Mouse (Mus musculus) E14TG2a.4 (cell line): Measurements from ENCODE around the gene Cnp.

Experiments used
- H3K27me3 ChIP-seq: 2 replicates; pipeline ENCODE4 v1.6.1; 2014; ENCODE audit warnings: low read length, control low read depth; ENCODE audit not compliant: insufficient read depth
- H3K36me3 ChIP-seq: 2 replicates; pipeline ENCODE4 v1.6.1; 2014; ENCODE audit warnings: low read length, control low read depth; ENCODE audit not compliant: insufficient read depth
- H3K4me1 ChIP-seq: replicated peaks from 2 replicates; pipeline ENCODE4 v1.6.1; 2014; ENCODE audit warnings: low read depth, low read length, control low read depth
- H3K4me3 ChIP-seq: replicated peaks from 2 replicates; pipeline ENCODE4 v1.5.1; 2014; ENCODE audit warnings: mild to moderate bottlenecking, low read length
- H3K9me3 ChIP-seq: 2 replicates; pipeline ENCODE4 v1.6.1; 2014; ENCODE audit warnings: low read length, control low read depth
- CTCF ChIP-seq: conservative IDR thresholded peaks from 2 replicates; pipeline ENCODE4 v1.5.1; 2014; ENCODE audit warnings: low read length
- NANOG ChIP-seq: IDR thresholded peaks from 2 replicates; pipeline ENCODE4 v1.6.1; 2014; ENCODE audit warnings: borderline replicate concordance, low read length, mixed read lengths
- POU5F1 ChIP-seq: IDR thresholded peaks from 2 replicates; pipeline ENCODE4 v1.6.1; 2014; ENCODE audit warnings: low read length, borderline replicate concordance

The Cnp gene

DNA sequence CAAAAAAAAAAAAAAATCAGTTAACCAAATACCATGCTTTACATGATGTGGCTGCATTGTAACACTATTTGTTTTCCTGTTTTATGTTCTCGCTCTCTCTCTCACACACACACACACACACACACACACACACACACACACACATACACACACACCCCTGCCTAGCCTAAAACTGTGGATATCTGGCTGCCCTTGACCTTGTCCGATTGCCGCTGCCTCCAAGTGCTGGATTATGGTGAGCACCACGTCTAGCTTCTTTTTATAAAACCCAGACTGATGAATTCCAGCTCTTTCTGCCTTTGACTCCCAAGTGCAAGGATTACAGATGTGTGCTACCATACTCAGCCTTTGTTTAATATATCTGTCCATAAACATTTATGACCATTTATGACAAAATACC lies 42.8 kb downstream of the Cnp start:
- Histone ChIP-seq H3K9me3 (no peaks in the 10 kb centered on the region), H3K4me3 (peak overlapping the region; percentile 99), H3K4me1 (peaks cover 67% of the 10 kb centered on the region), H3K36me3 (peaks cover 20% of the 10 kb centered on the region), H3K27me3 (no peaks in the 10 kb centered on the region)
- TF ChIP-seq NANOG, result no peak
- no peak for TF ChIP-seq CTCF
- TF ChIP-seq POU5F1, result no peak

DNA sequence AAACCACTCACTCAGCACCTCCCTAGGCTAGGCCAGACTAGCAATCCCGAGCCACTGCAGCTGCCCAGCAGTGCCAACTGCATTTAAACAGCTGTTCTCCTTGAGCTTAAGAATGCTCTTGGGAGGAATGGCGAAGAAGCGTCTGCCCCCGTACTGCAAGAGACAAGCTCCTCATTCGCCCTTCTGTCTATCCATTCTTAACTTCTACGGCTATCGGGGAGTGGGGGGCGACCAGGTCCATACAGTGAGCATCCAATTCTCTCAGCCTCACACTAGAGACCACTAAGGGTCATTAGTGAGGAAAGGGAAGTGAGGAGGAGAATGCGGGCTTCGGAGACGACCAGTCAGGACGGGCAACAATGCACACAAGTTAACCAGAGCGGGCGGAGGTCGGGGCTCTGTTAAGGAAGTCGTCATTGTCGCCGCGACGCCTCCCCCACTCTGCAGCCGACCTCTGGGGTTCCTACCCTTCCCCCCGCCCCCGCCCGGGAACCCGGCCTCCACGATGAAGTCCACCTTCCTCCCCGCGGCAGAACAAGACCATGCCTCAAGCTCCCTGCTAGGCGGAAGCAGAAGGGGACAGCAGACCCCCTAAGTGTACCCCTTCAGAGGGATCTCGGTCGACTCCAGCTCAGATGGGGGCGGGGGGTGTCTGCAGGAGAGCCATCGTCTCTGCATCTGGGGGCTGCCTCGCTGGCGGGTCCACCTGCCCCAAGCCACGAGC lies 44.2 kb downstream of the Cnp start, which contains the start of gene Nkiras2:
Gene Nkiras2 (plus strand): TSS at position 484 of the 724 bp plus-strand sequence.
- Histone ChIP-seq H3K4me1 (peaks cover 57% of the 10 kb centered on the region), H3K36me3 (peaks cover 15% of the 10 kb centered on the region), H3K27me3 (no peaks in the 10 kb centered on the region), H3K4me3 (peak within 1 kb of the TSS; percentile 99), H3K9me3 (no peaks in the 10 kb centered on the region)
- TF ChIP-seq CTCF (no peak), NANOG (no peak), POU5F1 (no peak)

DNA sequence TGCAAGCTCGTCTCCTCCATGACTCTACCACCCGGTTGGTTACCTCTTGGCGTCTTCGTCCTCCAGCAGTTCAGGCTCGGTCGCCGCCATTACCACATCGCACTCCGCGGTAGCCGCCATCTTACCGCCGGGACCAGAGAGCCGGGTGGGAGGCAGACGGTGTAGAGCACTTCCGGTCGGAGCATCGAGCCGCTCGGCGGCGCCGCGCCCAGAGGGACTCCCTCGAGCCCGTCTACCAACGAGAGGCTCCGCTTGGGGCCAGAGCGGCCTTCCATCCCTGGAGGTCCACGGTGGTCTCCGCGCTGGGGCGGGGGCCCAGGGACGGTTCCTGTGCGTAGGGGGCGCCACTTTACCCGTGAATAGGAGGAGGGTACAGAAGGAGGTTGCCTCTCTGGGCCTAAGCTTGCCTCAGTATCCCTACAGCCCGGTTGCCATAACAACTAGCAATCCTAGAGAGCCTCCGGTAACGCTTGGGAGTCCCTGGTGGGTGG lies 44.8 kb downstream of the Cnp start:
- no peaks in the 10 kb centered on the region for H3K27me3 ChIP-seq
- no peaks in the 10 kb centered on the region for H3K9me3 ChIP-seq
- H3K36me3 ChIP-seq, result peaks cover 21% of the 10 kb centered on the region
- H3K4me1 ChIP-seq, result peaks cover 58% of the 10 kb centered on the region
- TF ChIP-seq CTCF (peak; percentile 31), POU5F1 (no peak), NANOG (no peak)
- H3K4me3 ChIP-seq, result peak overlapping the region; percentile 99

DNA sequence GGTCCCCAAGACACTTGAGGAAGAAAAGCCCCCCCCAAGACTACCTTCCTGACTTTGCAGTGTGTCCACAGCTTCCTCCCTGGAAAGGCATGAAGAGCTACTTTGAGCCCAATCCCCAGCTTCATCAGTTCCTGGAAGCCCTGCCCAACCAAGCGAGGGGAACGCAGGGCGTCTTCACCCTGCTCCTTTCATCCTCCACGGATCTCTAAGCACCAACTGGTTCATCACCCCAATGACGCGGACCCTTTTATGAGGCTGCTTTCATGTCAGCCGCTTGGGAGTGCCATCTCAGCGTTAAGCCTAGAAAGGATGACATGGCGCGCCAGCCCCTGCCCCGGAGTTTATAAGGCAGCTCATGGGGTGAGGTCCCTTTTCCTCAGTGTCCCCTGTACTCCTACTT lies 45.3 kb downstream of the Cnp start, which contains the start of gene Dnajc7:
Gene Dnajc7 (minus strand): TSS at position 187 of the 400 bp plus-strand sequence.
- TF ChIP-seq POU5F1 (no peak), NANOG (no peak), CTCF (no peak)
- peaks cover 58% of the 10 kb centered on the region for H3K4me1 ChIP-seq

DNA sequence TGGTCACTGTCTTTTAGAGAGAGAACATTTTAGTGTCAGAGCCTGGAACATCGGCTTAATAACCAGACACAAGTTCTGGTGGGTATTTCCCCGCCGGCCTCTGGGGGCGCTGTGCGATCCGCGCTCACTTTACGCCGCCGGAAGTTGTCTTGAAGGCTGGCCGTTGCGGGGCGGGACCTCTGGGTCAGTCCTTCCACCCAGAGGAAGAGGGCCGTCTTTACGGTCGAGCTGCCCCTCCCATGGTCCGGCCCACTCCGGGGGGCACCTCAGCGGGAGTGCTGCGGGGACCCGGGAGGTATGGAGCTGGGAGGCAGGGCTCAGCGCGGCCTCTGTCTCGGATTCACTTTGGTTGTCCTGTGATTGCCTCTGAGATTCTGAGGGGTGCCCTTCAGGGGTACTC lies 48.0 kb downstream of the Cnp start:
- H3K4me3 ChIP-seq, result peak overlapping the region; percentile 94
- H3K9me3 ChIP-seq, result no peaks in the 10 kb centered on the region
- no peaks in the 10 kb centered on the region for H3K27me3 ChIP-seq
- TF ChIP-seq CTCF (peak; percentile 90), POU5F1 (no peak)
- peaks cover 30% of the 10 kb centered on the region for H3K36me3 ChIP-seq
- peaks cover 58% of the 10 kb centered on the region for H3K4me1 ChIP-seq

More for the DNA sequence above, 45.3 kb downstream of the Cnp start, which contains the start of gene Dnajc7:
- Histone ChIP-seq H3K9me3 (no peaks in the 10 kb centered on the region), H3K27me3 (no peaks in the 10 kb centered on the region), H3K36me3 (peaks cover 23% of the 10 kb centered on the region), H3K4me3 (peak within 1 kb of the TSS; percentile 99)

DNA sequence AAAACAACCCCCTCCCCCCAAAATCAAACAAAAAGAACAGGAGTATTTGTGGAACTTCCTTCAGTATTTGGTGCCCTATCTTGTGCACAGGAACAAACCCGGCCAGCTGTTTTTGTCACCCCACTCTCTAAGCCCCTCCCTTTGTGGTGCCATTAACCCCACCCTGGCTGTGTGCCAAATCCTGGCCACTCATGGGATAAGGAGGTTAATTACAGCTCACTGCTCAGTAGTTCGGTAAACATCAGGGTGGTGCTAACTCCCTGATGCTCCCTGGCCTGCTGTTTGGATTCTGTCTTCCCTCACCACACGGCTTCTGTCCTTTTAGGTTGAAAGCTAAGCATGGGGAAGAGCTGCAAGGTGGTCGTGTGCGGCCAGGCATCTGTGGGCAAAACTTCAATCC lies 49.2 kb downstream of the Cnp start:
- H3K9me3 ChIP-seq, result no peaks in the 10 kb centered on the region
- peaks cover 58% of the 10 kb centered on the region for H3K4me1 ChIP-seq
- H3K27me3 ChIP-seq, result no peaks in the 10 kb centered on the region
- H3K36me3 ChIP-seq, result peaks cover 30% of the 10 kb centered on the region
- peak overlapping the region; percentile 94 for H3K4me3 ChIP-seq
- TF ChIP-seq CTCF (no peak), NANOG (no peak), POU5F1 (no peak)

DNA sequence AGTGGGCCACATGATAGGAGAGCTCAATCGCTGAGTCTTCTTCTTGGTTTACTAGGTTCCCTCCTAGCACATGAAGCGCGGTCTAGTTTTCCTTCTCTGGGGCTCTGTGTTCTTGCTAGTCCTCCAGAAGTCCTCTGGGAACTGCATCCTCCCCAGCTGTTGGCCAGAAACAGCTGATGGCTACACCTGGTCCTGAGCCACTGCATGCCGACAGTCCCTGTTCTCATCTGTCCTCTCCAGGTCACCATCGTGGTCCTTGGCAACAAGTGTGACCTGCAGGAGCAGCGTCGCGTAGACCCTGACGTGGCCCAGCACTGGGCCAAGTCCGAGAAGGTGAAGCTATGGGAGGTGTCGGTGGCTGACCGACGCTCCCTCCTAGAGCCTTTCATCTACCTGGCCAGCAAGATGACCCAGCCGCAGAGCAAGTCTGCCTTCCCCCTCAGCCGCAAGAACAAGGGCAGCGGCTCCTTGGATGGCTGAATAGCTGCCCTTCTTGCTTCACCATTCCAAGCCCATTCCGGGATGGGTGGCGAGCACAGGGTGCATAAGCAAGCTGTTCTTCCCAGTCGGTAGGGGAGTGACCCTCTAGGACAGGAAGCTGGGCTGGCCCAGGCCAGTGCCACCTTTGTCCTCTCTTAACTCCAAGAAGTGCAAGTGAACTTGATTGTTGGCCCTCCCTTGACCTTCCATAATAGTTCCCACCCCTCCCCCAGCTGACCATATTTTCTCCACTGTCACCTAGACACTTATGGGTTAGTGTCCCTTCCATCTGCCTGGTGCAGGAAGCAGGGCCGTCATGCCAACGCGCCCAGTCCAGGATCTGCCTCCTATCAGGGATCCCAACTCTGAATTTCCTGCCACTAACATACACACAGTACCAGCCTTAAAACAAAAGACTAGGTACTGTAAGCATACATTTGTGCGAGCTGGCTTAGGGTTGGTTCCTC lies 51.3 kb downstream of the Cnp start:
- H3K36me3 ChIP-seq, result peaks cover 30% of the 10 kb centered on the region
- H3K4me1 ChIP-seq, result peaks cover 63% of the 10 kb centered on the region
- H3K27me3 ChIP-seq, result no peaks in the 10 kb centered on the region
- H3K9me3 ChIP-seq, result no peaks in the 10 kb centered on the region
- no peak for TF ChIP-seq CTCF
- TF ChIP-seq NANOG, result no peak
- no peak for TF ChIP-seq POU5F1
- H3K4me3 ChIP-seq, result peak overlapping the region; percentile 27

DNA sequence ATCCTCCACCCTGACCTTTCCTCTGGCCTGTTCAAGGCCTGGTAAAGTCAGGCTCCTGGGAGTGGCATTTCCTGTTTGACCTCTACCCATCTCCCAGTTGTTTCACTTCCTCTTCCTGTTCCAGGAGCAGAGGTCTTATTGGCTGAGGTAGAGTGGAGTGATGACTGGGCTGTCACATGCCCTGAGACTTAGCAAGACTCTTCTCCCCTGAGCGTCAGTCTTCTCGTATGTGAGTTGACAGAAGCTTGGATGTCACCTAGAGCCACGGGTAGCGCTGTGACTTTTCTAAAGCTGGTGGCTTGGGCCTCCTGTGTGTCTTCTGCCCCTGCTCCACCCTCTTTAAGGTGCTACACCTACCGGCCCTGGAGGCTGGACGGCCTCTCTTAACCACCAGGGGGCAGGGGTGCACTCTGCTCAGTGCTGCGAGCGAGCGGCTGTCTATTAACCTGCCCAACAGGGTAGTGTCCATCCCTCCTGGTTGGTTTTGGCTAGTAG lies 52.0 kb downstream of the Cnp start:
- H3K4me1 ChIP-seq, result peaks cover 62% of the 10 kb centered on the region
- peak overlapping the region; percentile 27 for H3K4me3 ChIP-seq
- H3K9me3 ChIP-seq, result no peaks in the 10 kb centered on the region
- H3K36me3 ChIP-seq, result peaks cover 30% of the 10 kb centered on the region
- TF ChIP-seq CTCF (peak; percentile 77), POU5F1 (no peak)
- no peaks in the 10 kb centered on the region for H3K27me3 ChIP-seq
